Mouse (Mus musculus) MEL-GATA-1-ER (cell line): ENCODE data around the gene Gm20388.
A peak's percentile ranks its signal among the peaks of the same experiment; 100 is the strongest.

Source experiments
- DNase-seq: peaks from one replicate; pipeline ENCODE4 v3.0.0-alpha.2; 2012; ENCODE audit warnings: low read depth; ENCODE audit errors: extremely low read depth

The Gm20388 gene

DNA sequence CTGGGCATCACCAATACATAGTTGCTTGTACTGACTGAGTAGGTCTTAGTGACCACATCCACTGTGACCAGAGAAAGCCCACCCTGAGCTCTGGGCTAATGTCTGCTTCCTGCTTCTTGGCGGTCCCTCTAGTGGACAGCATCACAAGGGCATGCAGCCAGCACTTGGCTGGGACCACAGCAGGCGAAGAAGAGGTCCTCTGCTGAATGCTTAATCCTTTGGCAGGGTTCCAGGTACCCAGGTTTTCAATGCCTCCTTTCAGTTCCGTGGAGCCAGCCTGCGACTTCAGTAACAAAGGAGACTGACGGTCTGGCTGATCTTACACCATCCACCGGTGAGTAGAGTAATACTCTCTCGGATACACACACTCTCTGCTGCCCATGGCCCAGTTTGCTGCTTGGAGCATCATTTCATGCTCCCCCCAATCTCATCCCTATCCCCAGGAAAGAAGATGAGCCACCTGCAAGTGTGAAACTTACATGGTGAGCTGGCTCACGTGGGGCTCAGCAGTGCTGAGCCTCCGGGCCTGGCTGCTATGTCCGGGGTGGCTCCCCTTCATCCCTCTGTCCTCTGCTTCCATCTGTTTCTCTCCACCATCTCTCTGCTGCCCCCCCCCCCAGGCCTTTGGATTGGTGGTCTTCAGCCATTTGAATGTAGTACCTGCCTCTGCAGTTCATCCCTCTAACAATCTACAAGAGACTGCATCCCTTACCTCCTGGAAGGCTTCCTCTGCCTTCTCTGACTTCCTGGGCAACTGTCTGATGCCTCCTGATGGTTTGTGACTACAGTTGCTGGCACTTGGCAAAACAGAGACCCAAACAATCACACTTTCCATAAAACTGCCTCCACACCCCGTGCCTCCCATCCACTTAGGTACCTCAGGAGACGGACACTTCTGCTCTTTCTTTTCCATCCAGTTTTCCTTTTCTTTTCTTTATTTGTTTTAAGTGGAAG lies 2025.0 kb downstream of the Gm20388 start:
- DNase-seq: no peak

DNA sequence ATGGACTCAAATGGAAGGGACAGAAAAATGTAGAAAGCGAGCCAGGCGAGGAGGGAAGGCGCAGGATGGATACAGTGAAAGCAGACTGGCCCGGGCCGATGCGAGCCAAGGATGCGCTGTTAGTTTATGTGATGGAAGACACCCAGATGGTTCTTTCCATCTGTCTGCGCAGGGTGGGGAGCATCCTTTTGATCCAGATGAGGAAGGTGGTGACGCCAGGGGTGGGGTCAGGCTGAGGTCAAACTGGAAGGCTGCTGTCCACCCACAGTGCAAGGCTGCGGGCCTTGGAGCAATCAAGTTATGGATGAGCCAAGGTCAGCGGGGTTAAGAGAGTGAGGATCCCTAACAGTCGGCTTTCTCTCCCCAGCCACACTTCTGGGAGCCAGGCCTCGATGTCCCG lies 2025.8 kb downstream of the Gm20388 start:
- no peak for DNase-seq

GRCm38 (mm10) chr8:121938732-121939131 lies 2028.1 kb downstream of the Gm20388 start:
- DNase-seq: no peak

GRCm38 (mm10) chr8:121943057-121943540 lies 2032.5 kb downstream of the Gm20388 start:
- no peak for DNase-seq

- DNase-seq: no peak
Observed at GRCm38 (mm10) chr8:121943716-121944115, 2033.1 kb downstream of the Gm20388 start.

- no peak for DNase-seq
Observed at GRCm38 (mm10) chr8:121944831-121945230, 2034.2 kb downstream of the Gm20388 start, which contains the start of gene Car5a. Car5a (minus strand) TSS chr8:121944904.

DNA sequence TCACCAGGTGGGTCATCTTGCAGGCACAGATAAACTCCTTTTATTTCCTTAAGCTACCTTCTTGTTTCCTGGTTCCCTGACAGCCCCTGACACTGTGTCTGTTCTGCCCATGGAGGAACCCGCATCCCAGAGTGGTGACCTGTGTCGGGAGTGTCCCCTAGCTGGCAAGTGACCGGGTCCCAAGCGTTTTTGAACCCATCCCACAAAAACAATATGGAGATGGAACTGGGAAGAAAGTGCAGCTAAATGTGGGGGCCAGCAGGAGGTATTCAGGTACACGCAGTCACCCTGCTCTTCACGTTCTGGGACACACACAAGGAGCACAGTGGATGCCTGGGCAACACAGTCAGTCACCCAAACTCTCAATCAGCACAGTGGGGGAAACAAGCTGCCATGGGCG lies 2035.7 kb downstream of the Gm20388 start:
- no peak for DNase-seq

DNA sequence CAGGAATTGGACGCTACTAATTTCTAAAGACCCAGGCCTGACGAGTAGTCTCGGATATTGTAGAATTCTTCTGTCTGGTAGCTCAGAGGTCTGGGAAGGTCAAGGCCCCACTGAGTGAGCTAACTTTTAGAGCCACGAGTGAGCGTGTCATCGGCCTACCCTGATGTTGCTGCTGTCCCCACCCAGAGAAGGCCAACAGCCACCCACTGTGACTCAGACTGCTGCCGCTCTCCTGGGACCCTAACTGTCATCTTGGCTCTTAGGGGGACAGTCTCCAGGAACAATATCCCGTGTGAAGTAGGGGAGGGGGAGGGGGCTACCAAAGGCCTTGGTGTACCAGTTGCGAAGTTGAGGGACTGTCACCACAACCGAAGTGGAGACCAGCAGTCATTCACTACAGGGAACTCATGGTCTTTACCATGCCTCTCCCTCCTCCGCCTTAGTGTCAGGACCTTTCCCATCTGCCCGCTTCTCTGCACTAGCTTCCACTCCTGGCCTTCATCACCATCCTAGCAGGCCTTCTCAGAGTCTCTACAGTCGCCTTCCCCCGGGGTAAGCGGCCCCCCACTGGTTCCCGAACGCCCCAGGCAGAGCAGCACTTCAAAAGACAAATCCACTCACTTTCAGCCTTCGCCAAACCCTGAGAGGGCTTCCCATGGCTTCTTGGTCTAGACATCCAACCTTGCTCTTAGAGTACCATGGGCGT lies 2036.6 kb downstream of the Gm20388 start:
- no peak for DNase-seq

DNA sequence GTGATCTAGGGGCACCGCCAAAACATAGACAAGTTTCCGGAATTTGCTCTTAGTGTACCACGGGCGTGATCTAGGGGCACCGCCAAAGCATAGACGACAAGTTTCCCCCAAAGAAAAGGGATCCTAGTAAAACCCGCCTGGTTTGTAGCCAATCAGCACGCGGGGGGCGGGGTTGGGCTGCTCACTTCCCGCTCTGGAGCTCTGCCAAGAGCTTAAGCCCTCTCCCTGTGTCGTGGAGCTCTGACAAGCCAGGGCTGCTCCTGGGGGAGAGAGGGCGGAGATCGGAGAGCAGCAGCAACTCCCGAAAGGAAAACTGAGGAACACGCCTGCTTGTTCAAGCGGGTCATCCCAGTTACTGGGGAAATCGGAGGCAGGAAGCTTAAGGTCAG lies 2037.1 kb downstream of the Gm20388 start:
- DNase-seq: peak; percentile 91

- DNase-seq: peak; percentile 49
Observed at GRCm38 (mm10) chr8:121948321-121949145, 2037.9 kb downstream of the Gm20388 start.

DNA sequence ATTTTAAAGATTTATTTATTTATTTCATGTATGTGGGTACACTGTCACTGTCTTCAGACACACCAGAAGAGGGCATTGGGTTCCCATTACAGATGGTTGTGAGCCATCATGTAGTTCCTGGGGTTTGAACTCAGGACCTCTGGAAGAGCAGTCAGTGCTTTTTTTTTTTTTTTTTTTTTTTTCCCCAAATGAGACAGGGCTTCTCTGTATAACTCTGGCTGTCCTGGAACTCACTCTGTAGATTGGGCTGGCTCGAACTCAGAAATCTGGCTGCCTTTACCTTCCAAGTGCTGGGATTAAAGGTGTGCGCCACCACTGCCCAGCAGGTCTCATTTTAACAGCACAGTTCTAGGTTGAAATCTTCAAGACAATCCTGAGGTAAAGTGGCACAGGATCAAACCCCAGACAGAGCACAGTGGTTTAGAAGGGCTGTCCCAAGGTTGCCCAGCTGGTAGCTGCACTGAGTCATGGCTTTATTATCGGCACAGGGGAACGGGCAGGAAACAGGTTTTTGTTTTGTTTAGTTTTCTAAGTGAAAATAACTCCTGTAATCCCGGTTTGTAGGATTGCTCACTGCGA lies 2038.7 kb downstream of the Gm20388 start, which contains the start of gene Banp:
Gene Banp (plus strand): TSS at position 529 of the 579 bp plus-strand sequence.
- no peak for DNase-seq

- DNase-seq: peak; percentile 98
Observed at GRCm38 (mm10) chr8:121949941-121950748, 2039.5 kb downstream of the Gm20388 start.

- no peak for DNase-seq
Observed at GRCm38 (mm10) chr8:121950749-121951655, 2040.4 kb downstream of the Gm20388 start.

GRCm38 (mm10) chr8:121951656-121952009 lies 2041.0 kb downstream of the Gm20388 start:
- DNase-seq: no peak

GRCm38 (mm10) chr8:121952122-121952521 lies 2041.5 kb downstream of the Gm20388 start:
- DNase-seq: no peak

- no peak for DNase-seq
Observed at GRCm38 (mm10) chr8:121952800-121953199, 2042.2 kb downstream of the Gm20388 start.

DNA sequence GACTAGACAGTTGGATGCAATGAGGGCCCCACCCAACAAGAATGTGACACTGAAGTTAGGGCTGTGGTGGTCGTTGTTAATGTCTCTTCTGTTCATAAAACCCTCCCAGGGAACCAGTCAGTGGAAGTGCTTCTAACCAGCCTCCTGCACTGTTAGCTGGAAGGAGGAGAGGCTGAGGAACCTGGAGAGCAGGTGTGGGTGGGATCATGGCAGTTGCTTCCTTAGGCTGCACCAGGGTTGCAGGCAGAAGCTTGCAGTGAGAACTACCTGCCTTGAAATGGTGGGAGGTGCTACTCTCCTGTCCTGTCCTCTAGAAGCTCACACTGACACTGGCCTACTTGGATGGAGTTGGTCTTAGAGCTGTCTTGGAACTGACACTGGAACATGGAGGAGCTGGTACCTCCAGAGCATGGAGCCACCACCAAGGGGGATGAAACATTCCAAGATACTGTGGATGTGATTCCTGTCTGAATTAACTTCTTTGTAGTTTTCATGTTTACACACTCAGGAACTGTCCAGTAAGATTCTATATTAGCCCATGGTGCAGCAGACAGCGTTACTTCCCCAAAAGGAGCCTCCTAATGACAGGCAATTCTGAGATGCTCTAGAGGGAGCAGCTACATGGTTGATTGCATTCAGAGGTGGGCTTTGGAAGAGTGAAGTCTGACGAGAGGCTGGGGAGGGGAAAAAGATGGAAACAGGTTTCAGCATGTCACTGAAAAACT lies 2043.3 kb downstream of the Gm20388 start:
- no peak for DNase-seq

DNA sequence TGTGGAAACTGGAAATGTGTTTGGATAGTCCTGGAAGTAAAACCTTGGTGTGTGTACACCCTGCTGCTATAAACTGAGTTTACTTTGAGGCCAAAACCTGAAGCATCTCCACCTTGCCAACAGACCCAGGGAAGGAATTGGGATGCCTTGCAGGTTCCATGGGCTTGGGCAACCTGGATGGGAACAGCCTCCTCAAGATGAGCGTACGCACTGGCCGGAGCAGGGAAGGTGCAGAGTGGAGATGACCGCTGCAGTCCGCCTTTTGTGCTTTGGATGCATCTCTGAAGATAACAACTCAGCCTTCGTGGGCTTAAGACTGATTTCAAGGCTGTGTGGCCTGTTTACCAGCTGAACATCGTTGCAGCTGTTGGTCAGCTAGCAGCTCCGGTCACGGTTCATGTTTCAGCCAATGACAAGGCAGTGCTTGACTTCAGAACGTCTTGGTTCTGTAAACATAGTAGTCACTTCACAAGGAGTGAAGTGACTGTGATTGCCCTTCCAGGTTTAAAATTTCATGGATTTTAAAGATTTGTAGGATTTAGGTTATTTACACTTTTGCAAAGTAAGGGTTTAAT lies 2044.4 kb downstream of the Gm20388 start:
- DNase-seq: no peak
